Mouse (Mus musculus): ENCODE measurements around the gene Rdh13.

DNA sequence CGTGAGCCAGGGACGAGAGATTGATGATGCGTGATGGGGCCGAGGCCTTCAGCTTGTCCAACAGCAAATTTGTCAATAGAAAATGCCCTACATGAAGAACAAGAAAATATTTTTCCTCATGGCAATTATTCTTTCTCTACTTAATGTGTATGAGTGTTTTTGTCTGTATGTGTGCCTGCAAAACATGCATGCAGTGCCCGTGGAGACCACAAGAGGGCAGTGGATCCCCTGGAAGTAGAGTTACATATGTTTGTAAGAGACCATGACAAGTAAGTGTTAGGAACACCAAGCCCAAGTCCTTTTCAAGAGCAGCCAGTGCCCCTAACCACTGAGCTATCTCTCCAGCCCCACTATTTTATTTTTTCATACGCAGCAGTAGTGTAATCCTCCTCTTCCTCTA, 13.9 kb downstream of the Rdh13 start:
- no peak for TF ChIP-seq GATA1 (IDR thresholded peaks at IDR 0.05; ENCODE audit: borderline replicate concordance, low read length)
- no peak for TF ChIP-seq FLI1 (IDR thresholded peaks at IDR 0.05; ENCODE audit: low read length)

Data from megakaryocyte, embryonic 14.5 days (primary cell).